Mouse (Mus musculus): ENCODE data around the gene Spdl1. TPM values are rescaled to one million over a fixed set of nuclear protein-coding genes. Genes with fewer than 3 reads are reported as not detected.

Spdl1 gene
- polyA plus RNA-seq, 1 experiment = 1.2 TPM

- DNase-seq (ENCODE audit: low spot score) = no peak
These were observed 73.9 kb downstream of the Spdl1 start for GRCm38 (mm10) chr11:34759582-34759981.

Other genes starting within 250 kb of the Spdl1 start
- gene Dock2, start 49.7 kb downstream of the Spdl1 start, polyA plus RNA-seq (2012; rRNA removed) = 2.4 and 3.7 TPM in 2 replicates